Mouse (Mus musculus) forebrain, embryonic 14.5 days (tissue): ENCODE data around the gene Tulp3. TPM values are rescaled to one million over a fixed set of nuclear protein-coding genes. Genes with fewer than 3 reads are reported as not detected.
A peak's percentile ranks its signal among the peaks of the same experiment; 100 is the strongest.

ENCODE experiments used
- ATAC-seq: fragments of 200-750 bp; cut with Nextera tagmentation; 2 replicates; pipeline ENCODE4 v1.8.0; 2017; ENCODE audit warnings: mild to moderate bottlenecking, moderate library complexity
- DNase-seq: peaks from one replicate; pipeline ENCODE4 v3.0.0-alpha.2; 2015; ENCODE audit warnings: low spot score
- H3K27ac ChIP-seq: fragments of 300-500 bp; sonication (generic); 2 replicates; pipeline ENCODE4 v1.5.1; 2014; ENCODE audit warnings: low read depth, mild to moderate bottlenecking, control low read depth, low read length, moderate library complexity
- H3K27me3 ChIP-seq: fragments of 300-500 bp; sonication (generic); replicated peaks from 2 replicates; pipeline ENCODE4 v1.6.1; 2014; ENCODE audit warnings: low read length, control low read depth, mixed read lengths; ENCODE audit not compliant: control insufficient read depth, insufficient read depth
- H3K36me3 ChIP-seq: fragments of 300-500 bp; sonication (generic); 2 replicates; pipeline ENCODE4 v1.6.1; 2014; ENCODE audit warnings: low read length, control low read depth; ENCODE audit not compliant: control insufficient read depth, insufficient read depth
- H3K4me1 ChIP-seq: fragments of 300-500 bp; sonication (generic); 2 replicates; pipeline ENCODE4 v1.6.1; 2014; ENCODE audit warnings: antibody characterized with exemption, low read length, control low read depth; ENCODE audit not compliant: control insufficient read depth, insufficient read depth
- H3K4me2 ChIP-seq: fragments of 300-500 bp; sonication (generic); 2 replicates; pipeline ENCODE4 v1.6.1; 2014; ENCODE audit warnings: mild to moderate bottlenecking, control low read depth, low read length
- H3K4me3 ChIP-seq: fragments of 300-500 bp; sonication (generic); 2 replicates; pipeline ENCODE4 v1.5.1; 2014; ENCODE audit warnings: low read depth, low read length, control low read depth
- H3K9ac ChIP-seq: fragments of 300-500 bp; sonication (generic); 2 replicates; pipeline ENCODE4 v1.6.1; 2014; ENCODE audit warnings: mild to moderate bottlenecking, low read length, control low read depth, moderate library complexity
- H3K9me3 ChIP-seq: fragments of 300-500 bp; sonication (generic); replicated peaks from 2 replicates; pipeline ENCODE4 v1.6.1; 2016; ENCODE audit warnings: low read length, control low read depth, mixed read lengths; ENCODE audit not compliant: control insufficient read depth
- WGBS: fragments of 180-500 bp; shearing (Covaris S2); extraction: QIAGEN DNeasy Blood & Tissue Kit; methylation state at CpG from one replicate; pipeline ENCODE4 v1.1.7; 2014; 5-methylcytosine and 5-hydroxymethylcytosine counted together
- polyA plus RNA-seq: library from polyadenylated mRNA; unstranded; fragments of >200 nt; fragmentation: Nextera tagmentation; extraction: Ambion mirVana; gene quantifications from 2 replicates; pipeline ENCODE4 v1.2.1, GENCODE M21; 2014

The Tulp3 gene
- polyA plus RNA-seq, 1 experiment from 2014 or later = 10.4 TPM

- H3K4me2 ChIP-seq = no peak overlapping the region
- 97% methylated on average over 10 of the region's 10 CpGs for WGBS
- H3K27ac ChIP-seq = no peak overlapping the region
- H3K27me3 ChIP-seq = no peaks in the 10 kb centered on the region
- ATAC-seq (no peak), DNase-seq (no peak)
- H3K4me3 ChIP-seq = no peak overlapping the region
- no peak overlapping the region for H3K9ac ChIP-seq
- peaks cover 13% of the 10 kb centered on the region for H3K36me3 ChIP-seq
- no peaks in the 10 kb centered on the region for H3K4me1 ChIP-seq
- H3K9me3 ChIP-seq = no peaks in the 10 kb centered on the region
These were observed 10.0 kb downstream of the Tulp3 start for GRCm38 (mm10) chr6:128345623-128346022.

DNA sequence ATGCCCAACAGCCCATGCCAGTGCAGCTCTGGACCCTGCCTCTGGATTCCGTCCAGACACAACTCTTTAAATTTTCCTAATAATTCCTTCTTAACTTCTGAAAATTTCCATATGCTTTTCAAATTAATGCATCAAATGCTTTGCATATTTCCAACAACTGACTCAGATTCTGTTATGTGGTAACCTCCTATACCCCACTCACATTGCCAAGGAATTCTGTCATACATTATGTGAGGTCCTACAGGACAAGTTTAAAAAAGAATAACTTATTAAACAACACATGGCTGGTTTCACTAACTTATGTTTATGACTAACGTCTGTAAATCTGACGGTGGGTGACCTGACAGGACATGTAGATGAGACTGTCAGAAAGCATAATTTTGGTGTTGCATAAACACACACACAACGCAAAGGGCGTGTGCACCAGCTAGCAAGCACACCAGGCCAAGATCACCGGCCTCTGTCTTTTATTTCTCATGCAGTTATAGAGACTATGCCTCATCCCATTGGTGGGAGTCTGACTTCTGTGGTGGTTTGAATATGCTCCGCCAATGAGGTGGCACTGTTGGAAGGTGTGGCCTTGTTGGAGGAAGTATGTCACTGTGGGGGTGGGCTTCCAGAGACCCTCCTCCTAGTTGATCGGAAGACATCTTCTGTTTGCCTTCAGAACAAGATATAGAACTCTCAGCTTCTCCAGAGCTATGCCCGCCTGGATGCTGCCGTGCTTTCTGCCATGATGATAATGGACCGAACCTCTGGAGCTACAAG is 13.5 kb downstream of the Tulp3 start:
- Histone ChIP-seq H3K36me3 (peaks cover 11% of the 10 kb centered on the region; the same call in 1 of the 2 replicates), H3K4me1 (no peaks in the 10 kb centered on the region; the same call in 1 of the 2 replicates), H3K27me3 (no peaks in the 10 kb centered on the region), H3K9me3 (no peaks in the 10 kb centered on the region), H3K27ac (no peak overlapping the region), H3K9ac (no peak overlapping the region), H3K4me3 (no peak overlapping the region), H3K4me2 (no peak overlapping the region)
- ATAC-seq = no peak
- WGBS = 95% methylated on average over 11 of the region's 11 CpGs
- DNase-seq = no peak

DNA sequence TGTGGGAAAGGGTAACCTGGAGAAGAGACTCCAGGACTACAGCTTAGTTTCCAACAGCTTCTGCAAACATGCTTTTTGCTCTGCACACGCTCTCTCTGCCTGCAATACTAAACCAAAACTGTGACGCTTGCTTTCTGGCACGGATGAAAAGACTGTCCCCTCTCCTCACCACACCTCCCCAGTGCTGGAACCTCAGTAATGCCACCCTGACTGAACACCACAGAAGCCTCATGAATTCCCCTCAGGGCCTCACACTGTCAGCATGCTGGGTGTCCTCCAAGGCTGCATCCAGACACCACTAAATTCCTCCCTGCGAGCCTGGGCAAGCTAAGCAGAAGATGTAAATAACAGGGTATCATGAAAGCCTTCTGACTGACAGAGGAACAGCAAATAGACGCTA is 16.8 kb downstream of the Tulp3 start:
- DNase-seq = no peak
- Histone ChIP-seq H3K27me3 (no peaks in the 10 kb centered on the region), H3K4me1 (no peaks in the 10 kb centered on the region; the same call in 1 of the 2 replicates), H3K9ac (no peak overlapping the region), H3K4me3 (no peak overlapping the region), H3K27ac (no peak overlapping the region), H3K4me2 (no peak overlapping the region), H3K9me3 (no peaks in the 10 kb centered on the region), H3K36me3 (peaks cover 20% of the 10 kb centered on the region)
- no peak for ATAC-seq
- WGBS = 57% methylated on average over 5 of the region's 5 CpGs

DNA sequence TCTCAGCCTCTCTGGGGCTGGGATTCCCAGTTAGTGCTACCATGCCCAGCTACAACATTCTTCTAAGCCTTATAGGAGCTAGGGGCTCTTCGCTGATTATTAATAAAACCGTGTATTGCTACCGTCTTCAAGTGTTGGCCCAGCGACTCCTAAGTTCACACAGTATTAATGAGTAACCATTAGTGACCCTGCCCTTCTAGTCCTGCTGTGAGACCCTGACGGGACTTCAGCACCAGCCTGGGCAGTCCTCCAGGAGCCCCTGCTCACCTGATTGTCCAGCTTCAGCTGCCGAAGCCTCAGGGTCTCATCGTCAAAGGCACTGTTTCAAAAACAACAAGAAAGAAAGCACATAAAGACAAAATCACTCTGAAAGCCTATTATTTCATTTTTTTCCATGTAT is 18.2 kb downstream of the Tulp3 start:
- no peak overlapping the region for H3K4me3 ChIP-seq
- no peak overlapping the region for H3K9ac ChIP-seq
- H3K4me1 ChIP-seq = no peaks in the 10 kb centered on the region; the same call in 1 of the 2 replicates
- H3K4me2 ChIP-seq = no peak overlapping the region
- H3K36me3 ChIP-seq = peaks cover 27% of the 10 kb centered on the region
- H3K27me3 ChIP-seq = no peaks in the 10 kb centered on the region
- WGBS = 65% methylated on average over 7 of the region's 7 CpGs
- no peaks in the 10 kb centered on the region for H3K9me3 ChIP-seq
- DNase-seq (no peak), ATAC-seq (no peak)
- H3K27ac ChIP-seq = no peak overlapping the region

DNA sequence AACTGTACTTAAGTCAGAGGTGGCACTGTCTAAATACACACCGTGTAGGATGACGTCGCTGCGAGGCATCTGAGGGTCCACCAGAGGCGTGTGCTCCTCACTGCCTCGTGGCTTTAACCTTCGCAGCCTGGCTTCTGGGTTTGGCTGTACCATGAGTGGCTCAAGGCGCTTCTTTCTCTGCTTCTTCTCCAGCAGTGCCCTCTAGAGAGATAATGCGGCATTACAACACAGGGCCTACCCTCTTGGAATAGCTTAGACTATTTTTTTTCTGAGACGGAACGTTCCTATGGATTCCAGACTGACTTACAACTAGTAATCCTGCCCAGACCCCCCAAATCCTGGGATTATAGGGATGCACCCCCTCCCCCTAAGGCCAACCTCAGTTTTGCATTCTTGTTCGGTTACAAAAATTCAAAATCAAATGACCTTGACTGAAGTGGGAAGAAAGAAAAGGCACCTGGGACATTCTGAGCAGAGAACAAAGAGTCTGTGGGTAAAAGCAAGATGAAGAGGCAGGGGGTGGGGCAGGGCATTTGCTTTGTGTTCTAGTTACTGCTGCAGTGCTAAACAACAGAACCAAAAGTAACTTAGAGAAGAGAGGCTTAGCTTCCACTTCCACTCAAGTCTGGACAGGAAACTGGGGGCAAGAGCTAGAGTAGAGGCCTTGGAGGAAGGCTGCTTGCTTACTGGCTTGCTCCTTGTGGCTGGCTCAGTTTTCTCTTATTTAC is 21.1 kb downstream of the Tulp3 start:
- no peak overlapping the region for H3K9ac ChIP-seq

GRCm38 (mm10) chr6:128318317-128318716 is 37.3 kb downstream of the Tulp3 start:
- no peaks in the 10 kb centered on the region for H3K4me1 ChIP-seq
- WGBS = 13% methylated on average over 4 of the region's 4 CpGs
- H3K4me3 ChIP-seq = no peak overlapping the region
- no peak overlapping the region for H3K9ac ChIP-seq
- H3K27me3 ChIP-seq = no peaks in the 10 kb centered on the region
- ATAC-seq (peak; percentile 67), DNase-seq (peak; percentile 88)
- no peak overlapping the region for H3K4me2 ChIP-seq
- H3K9me3 ChIP-seq = no peaks in the 10 kb centered on the region
- peaks cover 22% of the 10 kb centered on the region for H3K36me3 ChIP-seq
- no peak overlapping the region for H3K27ac ChIP-seq

More for the DNA sequence above, 21.1 kb downstream of the Tulp3 start:
- H3K4me3 ChIP-seq = no peak overlapping the region
- peak; percentile 88 for DNase-seq
- peaks cover 37% of the 10 kb centered on the region for H3K36me3 ChIP-seq
- H3K4me1 ChIP-seq = no peaks in the 10 kb centered on the region; the same call in 1 of the 2 replicates
- no peaks in the 10 kb centered on the region; the same call in 1 of the 2 replicates for H3K9me3 ChIP-seq
- no peak overlapping the region for H3K27ac ChIP-seq
- 14% methylated on average over 12 of the region's 12 CpGs for WGBS
- no peak overlapping the region for H3K4me2 ChIP-seq
- peak; percentile 84 for ATAC-seq
- no peaks in the 10 kb centered on the region for H3K27me3 ChIP-seq

DNA sequence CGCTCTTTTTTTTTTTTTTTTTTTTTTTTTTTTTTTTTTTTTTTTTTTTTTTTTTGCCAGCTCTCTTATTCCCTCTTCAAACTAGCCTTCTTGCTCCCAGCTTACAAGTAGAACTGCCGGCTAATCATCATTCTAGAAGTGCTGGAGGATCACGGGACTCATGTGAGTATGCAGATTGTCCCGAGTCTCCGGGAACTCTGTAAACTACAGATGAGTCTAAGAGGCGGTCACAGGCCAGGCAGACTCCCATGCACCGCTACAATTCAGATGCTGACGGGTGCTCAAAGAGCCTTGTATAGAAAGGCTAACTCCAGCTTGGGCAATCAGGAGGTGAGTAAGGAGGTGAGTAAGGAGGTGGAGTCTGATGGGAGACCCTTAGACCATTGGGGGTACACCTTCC is 40.1 kb downstream of the Tulp3 start:
- Histone ChIP-seq H3K4me3 (no peak overlapping the region), H3K9ac (no peak overlapping the region), H3K36me3 (no peaks in the 10 kb centered on the region), H3K27ac (no peak overlapping the region), H3K27me3 (no peaks in the 10 kb centered on the region), H3K4me1 (no peaks in the 10 kb centered on the region), H3K9me3 (no peaks in the 10 kb centered on the region), H3K4me2 (no peak overlapping the region)
- ATAC-seq (no peak), DNase-seq (no peak)
- WGBS = 79% methylated on average over 8 of the region's 8 CpGs

- no peak overlapping the region for H3K4me2 ChIP-seq
- H3K9ac ChIP-seq = no peak overlapping the region
- ATAC-seq = no peak
- no peak overlapping the region for H3K4me3 ChIP-seq
- 91% methylated on average over 6 of the region's 6 CpGs for WGBS
- no peaks in the 10 kb centered on the region for H3K36me3 ChIP-seq
- no peaks in the 10 kb centered on the region for H3K4me1 ChIP-seq
- no peaks in the 10 kb centered on the region for H3K27me3 ChIP-seq
- H3K27ac ChIP-seq = no peak overlapping the region
- no peaks in the 10 kb centered on the region for H3K9me3 ChIP-seq
- no peak for DNase-seq
These were observed 40.9 kb downstream of the Tulp3 start for GRCm38 (mm10) chr6:128314796-128315195.

DNA sequence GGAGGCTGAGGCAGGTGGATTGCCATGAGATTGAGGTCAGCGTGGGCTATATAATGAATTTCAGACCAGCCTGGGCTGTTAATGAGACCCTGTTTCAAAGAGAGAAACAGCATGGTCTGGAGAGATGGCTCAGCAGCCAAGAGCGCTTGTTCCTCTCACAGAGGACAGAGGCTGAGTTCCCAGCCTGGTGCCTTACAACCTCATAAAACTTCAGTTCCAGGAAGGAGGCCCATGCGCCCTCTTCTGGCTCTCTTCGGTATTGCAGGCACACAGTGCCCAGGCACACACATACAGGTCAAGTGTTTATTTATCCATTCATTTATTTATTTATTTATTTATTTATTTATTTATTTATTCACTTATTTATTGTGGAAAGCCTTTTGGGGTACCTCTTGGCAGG is 47.3 kb downstream of the Tulp3 start:
- Histone ChIP-seq H3K9me3 (no peaks in the 10 kb centered on the region), H3K4me2 (no peak overlapping the region), H3K4me1 (no peaks in the 10 kb centered on the region), H3K36me3 (no peaks in the 10 kb centered on the region), H3K27me3 (no peaks in the 10 kb centered on the region), H3K27ac (no peak overlapping the region), H3K9ac (no peak overlapping the region), H3K4me3 (no peak overlapping the region)
- 23% methylated on average over 4 of the region's 4 CpGs for WGBS
- DNase-seq = peak; percentile 77
- ATAC-seq = 0 out of 2 replicates have a peak, but pooled peaks have one; percentile 44
